Mouse (Mus musculus) MEL (cell line): Measurements from ENCODE around the gene Dock9. TPM values are rescaled to one million over a fixed set of nuclear protein-coding genes. Genes with fewer than 3 reads are reported as not detected.

Experiments
- DNase-seq: peaks from one replicate; pipeline ENCODE4 v3.0.0; 2011; ENCODE audit warnings: low read depth, low spot score
- H3K27ac ChIP-seq: 2 replicates; pipeline ENCODE4 v1.5.1; 2012; ENCODE audit warnings: low read depth, mild to moderate bottlenecking, control low read depth, low read length, moderate library complexity; ENCODE audit not compliant: control insufficient read depth
- H3K27me3 ChIP-seq, 2 experiments: fragments of 150-350 bp in 1 of 2; sonication (generic) in 1 of 2; 2 replicates each; pipeline ENCODE4 v1.6.1; 2012; ENCODE audit warnings: low read length in 2 of 2, mild to moderate bottlenecking in 2 of 2, improper control_type of control experiment in 1 of 2, moderate library complexity in 1 of 2; ENCODE audit not compliant: insufficient read depth in 2 of 2, control insufficient read depth in 1 of 2
- H3K36me3 ChIP-seq, 2 experiments: 2 replicates each; pipeline ENCODE4 v1.6.1; 2012 to 2014; ENCODE audit warnings: low read length in 2 of 2, improper control_type of control experiment in 1 of 2, inconsistent platforms in 1 of 2, mild to moderate bottlenecking in 1 of 2; ENCODE audit not compliant: insufficient read depth in 2 of 2, control insufficient read depth in 1 of 2
- H3K4me1 ChIP-seq, 2 experiments: fragments of 150-350 bp in 1 of 2; sonication (generic) in 1 of 2; 2 replicates each; pipeline ENCODE4 v1.6.1; 2012; ENCODE audit warnings: low read length in 2 of 2, improper control_type of control experiment in 1 of 2, mild to moderate bottlenecking in 1 of 2; ENCODE audit not compliant: insufficient read depth in 2 of 2, control insufficient read depth in 1 of 2
- H3K4me3 ChIP-seq, 2 experiments: fragments of 150-350 bp in 1 of 2; sonication (generic) in 1 of 2; 2 replicates each; pipeline ENCODE4 v1.5.1; 2012; ENCODE audit warnings: low read depth in 2 of 2, low read length in 2 of 2, mild to moderate bottlenecking in 2 of 2, moderate library complexity in 2 of 2, control low read depth in 1 of 2, improper control_type of control experiment in 1 of 2; ENCODE audit not compliant: control insufficient read depth in 1 of 2, insufficient read depth in 1 of 2
- H3K79me2 ChIP-seq: 2 replicates; pipeline ENCODE4 v1.6.1; 2012; ENCODE audit warnings: mild to moderate bottlenecking, low read length, moderate library complexity; ENCODE audit not compliant: control insufficient read depth, poor library complexity, insufficient read depth
- H3K9ac ChIP-seq: 2 replicates; pipeline ENCODE4 v1.6.1; 2012; ENCODE audit warnings: low read depth, mild to moderate bottlenecking, control low read depth, low read length, moderate library complexity; ENCODE audit not compliant: control insufficient read depth, poor library complexity, severe bottlenecking
- H3K9me3 ChIP-seq: fragments of 150-350 bp; sonication (generic); replicated peaks from 2 replicates; pipeline ENCODE4 v1.6.1; 2012; ENCODE audit warnings: mild to moderate bottlenecking, low read length, improper control_type of control experiment, moderate library complexity; ENCODE audit not compliant: insufficient read depth
- CTCF ChIP-seq, 3 experiments: IDR thresholded peaks in 2 of 3; conservative IDR thresholded peaks in 1 of 3; 2 replicates each; pipeline ENCODE4 v1.5.1; 2011 to 2012; ENCODE audit warnings: low read length in 3 of 3, low read depth in 2 of 3, mild to moderate bottlenecking in 2 of 3, improper control_type of control experiment in 1 of 3, inconsistent platforms in 1 of 3, mixed read lengths in 1 of 3, moderate library complexity in 1 of 3; ENCODE audit not compliant: control insufficient read depth in 1 of 3, insufficient read depth in 1 of 3, poor library complexity in 1 of 3, severe bottlenecking in 1 of 3
- E2F4 ChIP-seq: IDR thresholded peaks from 2 replicates; pipeline ENCODE4 v1.6.1; 2011; ENCODE audit warnings: low read depth, low read length, improper control_type of control experiment, borderline replicate concordance
- ELF1 ChIP-seq: IDR thresholded peaks from 2 replicates; pipeline ENCODE4 v1.6.1; 2014; ENCODE audit warnings: low read depth, mild to moderate bottlenecking, inconsistent platforms, low read length, improper control_type of control experiment, moderate library complexity
- EP300 ChIP-seq, 2 experiments: IDR thresholded peaks; 2 replicates each; pipeline ENCODE4 v1.6.1; 2011; ENCODE audit warnings: improper control_type of control experiment in 2 of 2, low read length in 2 of 2, low read depth in 1 of 2, mild to moderate bottlenecking in 1 of 2
- ETS1 ChIP-seq: IDR thresholded peaks from 2 replicates; pipeline ENCODE4 v1.6.1; 2012; ENCODE audit warnings: low read depth, mild to moderate bottlenecking, inconsistent platforms, low read length, improper control_type of control experiment, moderate library complexity
- GATA1 ChIP-seq: IDR thresholded peaks from 2 replicates; pipeline ENCODE4 v1.6.1; 2011; ENCODE audit warnings: low read depth, low read length, improper control_type of control experiment
- JUND ChIP-seq: IDR thresholded peaks from 2 replicates; pipeline ENCODE4 v1.6.1; 2011; ENCODE audit warnings: low read depth, mild to moderate bottlenecking, improper control_type of control experiment, low read length
- KAT2A ChIP-seq: conservative IDR thresholded peaks from 2 replicates; pipeline ENCODE4 v1.6.1; 2012; ENCODE audit warnings: low read depth, low read length, improper control_type of control experiment, inconsistent platforms
- MAFK ChIP-seq: IDR thresholded peaks from 2 replicates; pipeline ENCODE4 v1.6.1; 2011; ENCODE audit warnings: low read depth, mild to moderate bottlenecking, low read length, improper control_type of control experiment, borderline replicate concordance
- MAX ChIP-seq: IDR thresholded peaks from 2 replicates; pipeline ENCODE4 v1.6.1; 2011; ENCODE audit warnings: low read length, improper control_type of control experiment
- MXI1 ChIP-seq: IDR thresholded peaks from 2 replicates; pipeline ENCODE4 v1.6.1; 2011; ENCODE audit warnings: mild to moderate bottlenecking, low read depth, low read length, improper control_type of control experiment
- MYB ChIP-seq: IDR thresholded peaks from 2 replicates; pipeline ENCODE4 v1.6.1; 2011; ENCODE audit warnings: mild to moderate bottlenecking, low read depth, low read length, improper control_type of control experiment
- MYC ChIP-seq: IDR thresholded peaks from 2 replicates; pipeline ENCODE4 v1.6.1; 2011; ENCODE audit warnings: low read depth, mild to moderate bottlenecking, low read length, improper control_type of control experiment, moderate library complexity
- NELFE ChIP-seq: IDR thresholded peaks from 2 replicates; pipeline ENCODE4 v1.6.1; 2011; ENCODE audit warnings: low read depth, low read length, improper control_type of control experiment
- NRF1 ChIP-seq: IDR thresholded peaks from 2 replicates; pipeline ENCODE4 v1.6.1; 2014; ENCODE audit warnings: low read depth, mild to moderate bottlenecking, inconsistent platforms, low read length, improper control_type of control experiment, moderate library complexity; ENCODE audit not compliant: poor library complexity, insufficient read depth, severe bottlenecking
- POLR2A ChIP-seq, 2 experiments: IDR thresholded peaks; 2 replicates each; pipeline ENCODE4 v1.6.1; 2011 to 2012; ENCODE audit warnings: low read length in 2 of 2, mild to moderate bottlenecking in 2 of 2, control low read depth in 1 of 2, improper control_type of control experiment in 1 of 2, low read depth in 1 of 2, moderate library complexity in 1 of 2; ENCODE audit not compliant: control insufficient read depth in 1 of 2, insufficient read depth in 1 of 2, poor library complexity in 1 of 2
- POLR2AphosphoS2 ChIP-seq: IDR thresholded peaks from 2 replicates; pipeline ENCODE4 v1.6.1; 2011; ENCODE audit warnings: low read length, improper control_type of control experiment
- SIN3A ChIP-seq: IDR thresholded peaks from 2 replicates; pipeline ENCODE4 v1.6.1; 2012; ENCODE audit warnings: low read length, improper control_type of control experiment, inconsistent platforms
- TBP ChIP-seq: IDR thresholded peaks from 2 replicates; pipeline ENCODE4 v1.8.0; 2011; ENCODE audit warnings: low read depth, low read length, improper control_type of control experiment
- TCF12 ChIP-seq: IDR thresholded peaks from 2 replicates; pipeline ENCODE4 v1.6.1; 2014; ENCODE audit warnings: low read depth, mild to moderate bottlenecking, inconsistent platforms, low read length, improper control_type of control experiment, moderate library complexity
- UBTF ChIP-seq: IDR thresholded peaks from 2 replicates; pipeline ENCODE4 v1.6.1; 2012; ENCODE audit warnings: low read depth, mild to moderate bottlenecking, inconsistent platforms, low read length, improper control_type of control experiment, moderate library complexity, borderline replicate concordance; ENCODE audit not compliant: insufficient read depth
- USF1 ChIP-seq: IDR thresholded peaks from 2 replicates; pipeline ENCODE4 v1.6.1; 2014; ENCODE audit warnings: low read depth, mild to moderate bottlenecking, inconsistent platforms, low read length, improper control_type of control experiment, moderate library complexity
- USF2 ChIP-seq, 2 experiments: IDR thresholded peaks; 2 replicates each; pipeline ENCODE4 v1.6.1; 2011 to 2012; ENCODE audit warnings: improper control_type of control experiment in 2 of 2, low read length in 2 of 2, borderline replicate concordance in 1 of 2, inconsistent platforms in 1 of 2, low read depth in 1 of 2, mild to moderate bottlenecking in 1 of 2; ENCODE audit not compliant: insufficient read depth in 1 of 2
- ZC3H11A ChIP-seq: IDR thresholded peaks from 2 replicates; pipeline ENCODE4 v1.6.1; 2012; ENCODE audit warnings: low read depth, mild to moderate bottlenecking, inconsistent platforms, low read length, improper control_type of control experiment
- ZKSCAN1 ChIP-seq: IDR thresholded peaks from 2 replicates; pipeline ENCODE4 v1.6.1; 2012; ENCODE audit warnings: low read depth, mild to moderate bottlenecking, inconsistent platforms, low read length, improper control_type of control experiment, moderate library complexity
- ZNF384 ChIP-seq: IDR thresholded peaks from 2 replicates; pipeline ENCODE4 v1.6.1; 2012; ENCODE audit warnings: low read depth, mild to moderate bottlenecking, inconsistent platforms, low read length, improper control_type of control experiment
- polyA plus RNA-seq, 2 experiments: library from polyadenylated mRNA; stranded (reverse) in 1 of 2; unstranded in 1 of 2; fragments of >175 nt in 1 of 2; fragments of >200 nt in 1 of 2; gene quantifications; 2 replicates each; pipeline versions ENCODE4 v1.2.1 to v1.2.4; 2012; ENCODE audit warnings: low replicate concordance in 2 of 2, low read depth in 1 of 2; ENCODE audit not compliant: insufficient read length in 2 of 2, insufficient read depth in 1 of 2, missing spikeins in 1 of 2
- total RNA-seq: library from RNA; depleted of rRNA; stranded (reverse); fragments of 300-350 nt; gene quantifications from 2 replicates; pipeline ENCODE4 v1.2.3, GENCODE M21; 2012

Dock9 gene
- total and polyA plus RNA-seq, 3 experiments, result 6.3 to 9.4 TPM; not detected in 1

GRCm38 (mm10) chr14:121495120-121495519 is 302.5 kb downstream of the Dock9 start:
- Histone ChIP-seq H3K9me3 (no peaks in the 10 kb centered on the region), H3K36me3 (no peaks in the 10 kb centered on the region), H3K27me3 (no peaks in the 10 kb centered on the region), H3K9ac (no peak overlapping the region), H3K79me2 (no peaks in the 10 kb centered on the region), H3K27ac (no peak overlapping the region), H3K4me1 (no peaks in the 10 kb centered on the region), H3K4me3 (no peak overlapping the region)
- no peak for DNase-seq
- TF ChIP-seq ZKSCAN1, result no peak
- TF ChIP-seq NELFE, result no peak
- no peak for TF ChIP-seq JUND
- TF ChIP-seq TCF12, result no peak
- TF ChIP-seq MAX, result no peak
- TF ChIP-seq E2F4, result no peak
- TF ChIP-seq ETS1, result no peak
- TF ChIP-seq KAT2A, result no peak
- no peak for TF ChIP-seq MYB
- TF ChIP-seq USF1, result no peak
- no peak for TF ChIP-seq EP300 (IDR thresholded peaks at IDR 0.05; ENCODE audit: low read depth in 1 of 2, low read length in 2 of 2)
- TF ChIP-seq NRF1, result no peak
- TF ChIP-seq CTCF (IDR thresholded peaks at IDR 0.05 in 2 of 3, conservative IDR thresholded peaks at IDR 0.05 in 1 of 3; ENCODE audit: control insufficient read depth in 1 of 3, insufficient read depth in 1 of 3, low read depth in 2 of 3, low read length in 3 of 3, poor library complexity in 1 of 3, severe bottlenecking in 1 of 3), result no peak
- no peak for TF ChIP-seq UBTF
- no peak for TF ChIP-seq MYC
- TF ChIP-seq POLR2A (IDR thresholded peaks at IDR 0.05; ENCODE audit: control insufficient read depth in 1 of 2, insufficient read depth in 1 of 2, low read depth in 1 of 2, low read length in 2 of 2, poor library complexity in 1 of 2), result no peak
- no peak for TF ChIP-seq TBP
- no peak for TF ChIP-seq MXI1
- TF ChIP-seq ELF1, result no peak

- H3K36me3 ChIP-seq, result no peaks in the 10 kb centered on the region
- H3K4me1 ChIP-seq, result no peaks in the 10 kb centered on the region
- H3K9me3 ChIP-seq, result no peaks in the 10 kb centered on the region
- H3K27me3 ChIP-seq, result no peaks in the 10 kb centered on the region
- no peak overlapping the region for H3K27ac ChIP-seq
- TF ChIP-seq MAFK (no peak), ZC3H11A (no peak), GATA1 (no peak), ETS1 (no peak), POLR2AphosphoS2 (no peak), SIN3A (no peak), ZNF384 (no peak), CTCF (IDR thresholded peaks at IDR 0.05 in 2 of 3, conservative IDR thresholded peaks at IDR 0.05 in 1 of 3; ENCODE audit: control insufficient read depth in 1 of 3, insufficient read depth in 1 of 3, low read depth in 2 of 3, low read length in 3 of 3, poor library complexity in 1 of 3, severe bottlenecking in 1 of 3) (no peak), USF2 (IDR thresholded peaks at IDR 0.05; ENCODE audit: borderline replicate concordance in 1 of 2, insufficient read depth in 1 of 2, low read depth in 1 of 2, low read length in 2 of 2) (no peak), TBP (no peak)
- TF ChIP-seq, all 39 proteins: peak for 0
- H3K4me3 ChIP-seq, result no peak overlapping the region
- DNase-seq, result no peak
- no peak overlapping the region for H3K9ac ChIP-seq
- H3K79me2 ChIP-seq, result no peaks in the 10 kb centered on the region
These were observed 303.4 kb downstream of the Dock9 start for GRCm38 (mm10) chr14:121494238-121494637.
